Mouse (Mus musculus) urinary bladder, adult 18-20 months (tissue): ENCODE data around the gene Adgre1.
"Not testable (repeated sequence)": the region's sequence is repeated elsewhere in the genome, so short reads cannot be mapped to it uniquely, and the experiment has no call there.

Experiments used
- DNase-seq, 2 experiments: peaks; one replicate each; pipeline ENCODE4 v3.0.0; 2022; ENCODE audit warnings: low spot score in 2 of 2, mixed read lengths in 2 of 2

Adgre1 gene

GRCm38 (mm10) chr17:57358441-57358840, at the start of gene Adgre1:
Gene Adgre1 (plus strand): TSS chr17:57358691.
- DNase-seq: no peak

- no peak for DNase-seq
Measured at GRCm38 (mm10) chr17:57311801-57312200, 46.7 kb upstream of the Adgre1 start.

GRCm38 (mm10) chr17:57327615-57328014, 30.9 kb upstream of the Adgre1 start:
- DNase-seq: no peak

GRCm38 (mm10) chr17:57328944-57329343, 29.5 kb upstream of the Adgre1 start:
- no peak for DNase-seq

GRCm38 (mm10) chr17:57330993-57331392, 27.5 kb upstream of the Adgre1 start:
- no peak for DNase-seq

- no peak for DNase-seq
Measured at GRCm38 (mm10) chr17:57332241-57332640, 26.2 kb upstream of the Adgre1 start.

- DNase-seq: no peak
Measured at GRCm38 (mm10) chr17:57334001-57334760, 24.3 kb upstream of the Adgre1 start.

- DNase-seq: peak; percentile 70 to 84
Measured at GRCm38 (mm10) chr17:57334761-57335150, 23.7 kb upstream of the Adgre1 start.

GRCm38 (mm10) chr17:57335194-57335593, 23.3 kb upstream of the Adgre1 start:
- not testable (repeated sequence) for DNase-seq

GRCm38 (mm10) chr17:57335673-57336303, 22.7 kb upstream of the Adgre1 start:
- peak; percentile 71 to 85 for DNase-seq

- DNase-seq: no peak
Measured at GRCm38 (mm10) chr17:57337996-57338395, 20.5 kb upstream of the Adgre1 start.

GRCm38 (mm10) chr17:57339298-57339697, 19.2 kb upstream of the Adgre1 start:
- no peak for DNase-seq

GRCm38 (mm10) chr17:57341568-57341967, 16.9 kb upstream of the Adgre1 start:
- no peak for DNase-seq

- DNase-seq: no peak
Measured at GRCm38 (mm10) chr17:57344029-57344707, 14.3 kb upstream of the Adgre1 start.

- DNase-seq: no peak
Measured at GRCm38 (mm10) chr17:57347017-57347416, 11.5 kb upstream of the Adgre1 start.

- DNase-seq: no peak
Measured at GRCm38 (mm10) chr17:57347781-57348180, 10.7 kb upstream of the Adgre1 start.

- DNase-seq: no peak
Measured at GRCm38 (mm10) chr17:57349067-57349466, 9.4 kb upstream of the Adgre1 start.

- no peak for DNase-seq
Measured at GRCm38 (mm10) chr17:57350212-57350611, 8.3 kb upstream of the Adgre1 start.

GRCm38 (mm10) chr17:57351107-57351506, 7.4 kb upstream of the Adgre1 start:
- no peak for DNase-seq

GRCm38 (mm10) chr17:57359485-57360241, 1.2 kb downstream of the Adgre1 start:
- no peak for DNase-seq
